ENCODE assay signal across 21 mouse cellular contexts in the genomic region with DNA sequence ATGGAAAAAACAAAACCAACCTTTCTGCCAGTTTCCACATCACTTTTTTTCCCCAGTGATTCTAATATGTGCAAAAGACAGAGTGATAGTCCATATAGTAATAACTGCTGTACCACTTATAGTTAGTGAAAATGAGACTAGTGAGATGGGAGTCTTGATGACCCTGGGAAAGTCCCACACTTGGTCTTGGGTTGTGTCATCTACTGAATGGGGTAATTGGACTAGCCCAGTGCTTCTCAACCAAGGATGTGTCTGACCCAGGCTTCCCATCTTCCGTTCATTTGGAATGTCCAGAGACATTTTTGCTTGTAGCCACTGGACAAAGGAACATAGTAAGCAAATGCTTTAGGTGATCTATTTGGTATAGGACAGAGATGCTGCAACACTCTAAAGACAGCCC. TPM values are rescaled to one million over a fixed set of nuclear protein-coding genes. Genes with fewer than 3 reads are reported as not detected.
"Had no signal": no experiment of that assay in that cellular context is flagged by ENCODE, and none has a peak within 500 bp of the region (broad histone marks: within the 10 kb centered on the region; RNA-seq: fewer than 3 reads in every experiment).

No protein-coding gene starts in this region.

- H3K27ac ChIP-seq: left cerebral cortex, adult 2 months; limb, embryonic 10.5 days; liver, embryonic 15.5 days; macrophage had no signal

- DNase-seq: kidney, adult 2 months; kidney, postnatal 14 days; lung, embryonic 14.5 days; lung, postnatal 10 days; midbrain, embryonic 14.5 days; right cerebral cortex, adult 18-20 months; right cerebral cortex, postnatal 25 days; thymus, postnatal 4 days had no signal

- ATAC-seq: intestine, embryonic 16.5 days had no signal

- H3K36me3 ChIP-seq: kidney, embryonic 15.5 days; limb, embryonic 10.5 days; liver, embryonic 15.5 days had no signal

- H3K9ac ChIP-seq: kidney, embryonic 15.5 days had no signal

- H3K9me3 ChIP-seq: kidney, embryonic 15.5 days; limb, embryonic 10.5 days; liver, embryonic 15.5 days had no signal

- H3K4me3 ChIP-seq: left cerebral cortex, adult 2 months had no signal

- H3K27me3 ChIP-seq: kidney, embryonic 15.5 days; liver, embryonic 15.5 days had no signal

RNA-seq across cellular contexts. Expression of gene Smyd1, which starts 48.3 kb away (rescaled TPM):
- total RNA-seq: monocyte, adult 5-6 weeks had no signal
- polyA plus RNA-seq: macrophage had no signal

RNA-seq across cellular contexts. Expression of gene Cd8b1, which starts 48.9 kb away (rescaled TPM):
- total RNA-seq: layer of hippocampus, adult 8-10 months; layer of hippocampus, postnatal 14 days; left cerebral cortex, adult 2 months; left cerebral cortex, postnatal 14 days had no signal
- polyA plus RNA-seq: intestine, embryonic 16.5 days; limb, embryonic 14.5 days; liver, embryonic 11.5 days; liver, embryonic 15.5 days; lung, embryonic 14.5 days; midbrain, embryonic 14.5 days; neural tube, embryonic 14.5 days had no signal
